Mouse (Mus musculus): Measurements from ENCODE around the gene Hdac6. TPM values are rescaled to one million over a fixed set of nuclear protein-coding genes. Genes with fewer than 3 reads are reported as not detected.

The Hdac6 gene
- polyA plus RNA-seq, 1 experiment from 2014 or later, result 21.4 TPM

- ATAC-seq (ENCODE audit: insufficient read depth, low FRiP score), result 0 out of 2 replicates have a peak, but pooled peaks have one; percentile 47
- no peak overlapping the region for H3K9ac ChIP-seq (ENCODE audit: low read length)
- no peaks in the 10 kb centered on the region for H3K27me3 ChIP-seq (ENCODE audit: control insufficient read depth, insufficient read depth, low read length)
- WGBS, result 65% methylated on average over 7 of the region's 9 CpGs
- no peaks in the 10 kb centered on the region for H3K4me1 ChIP-seq (ENCODE audit: control insufficient read depth, insufficient read depth, low read length)
- H3K27ac ChIP-seq (ENCODE audit: low read length), result no peak overlapping the region
- no peak overlapping the region for H3K4me3 ChIP-seq (replicated peaks; ENCODE audit: low read length)
- H3K9me3 ChIP-seq (replicated peaks; ENCODE audit: control insufficient read depth, low read length), result no peaks in the 10 kb centered on the region
- no peak overlapping the region for H3K4me2 ChIP-seq (ENCODE audit: low read depth, low read length)
- H3K36me3 ChIP-seq (ENCODE audit: control insufficient read depth, insufficient read depth, low read length), result no peaks in the 10 kb centered on the region
These were observed 20.0 kb upstream of the Hdac6 start for GRCm38 (mm10) chrX:7967596-7968201.

DNA sequence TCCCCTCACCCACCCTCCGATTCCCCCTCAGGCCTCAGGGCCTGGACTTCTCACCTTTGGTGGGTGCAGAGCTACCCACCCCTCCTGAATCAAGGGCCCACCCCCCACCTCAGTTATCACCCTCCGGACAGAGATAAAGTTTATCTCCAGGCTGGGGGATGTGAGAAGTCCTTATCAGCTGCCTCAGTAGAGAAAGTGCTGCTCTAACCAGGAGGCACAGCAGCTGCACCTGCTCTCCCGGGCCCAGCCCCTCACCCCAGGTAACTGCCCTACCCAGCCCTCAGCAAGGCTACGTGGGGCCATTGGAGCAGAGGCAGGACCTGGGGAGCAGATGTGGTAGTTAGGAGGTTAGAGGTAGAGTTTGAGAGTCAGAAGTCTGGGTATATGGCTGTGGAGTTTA, 18.5 kb upstream of the Hdac6 start:
- H3K9me3 ChIP-seq (replicated peaks; ENCODE audit: control insufficient read depth, low read length), result no peaks in the 10 kb centered on the region
- no peak for ATAC-seq (ENCODE audit: insufficient read depth, low FRiP score)
- whole genome bisulfite sequencing, result 51% methylated on average over 4 of the region's 4 CpGs
- H3K27ac ChIP-seq (ENCODE audit: low read length), result no peak overlapping the region
- no peak overlapping the region for H3K9ac ChIP-seq (ENCODE audit: low read length)
- no peak overlapping the region for H3K4me3 ChIP-seq (replicated peaks; ENCODE audit: low read length)
- H3K27me3 ChIP-seq (ENCODE audit: control insufficient read depth, insufficient read depth, low read length), result no peaks in the 10 kb centered on the region
- no peaks in the 10 kb centered on the region for H3K36me3 ChIP-seq (ENCODE audit: control insufficient read depth, insufficient read depth, low read length)
- no peaks in the 10 kb centered on the region for H3K4me1 ChIP-seq (ENCODE audit: control insufficient read depth, insufficient read depth, low read length)
- H3K4me2 ChIP-seq (ENCODE audit: low read depth, low read length), result no peak overlapping the region

DNA sequence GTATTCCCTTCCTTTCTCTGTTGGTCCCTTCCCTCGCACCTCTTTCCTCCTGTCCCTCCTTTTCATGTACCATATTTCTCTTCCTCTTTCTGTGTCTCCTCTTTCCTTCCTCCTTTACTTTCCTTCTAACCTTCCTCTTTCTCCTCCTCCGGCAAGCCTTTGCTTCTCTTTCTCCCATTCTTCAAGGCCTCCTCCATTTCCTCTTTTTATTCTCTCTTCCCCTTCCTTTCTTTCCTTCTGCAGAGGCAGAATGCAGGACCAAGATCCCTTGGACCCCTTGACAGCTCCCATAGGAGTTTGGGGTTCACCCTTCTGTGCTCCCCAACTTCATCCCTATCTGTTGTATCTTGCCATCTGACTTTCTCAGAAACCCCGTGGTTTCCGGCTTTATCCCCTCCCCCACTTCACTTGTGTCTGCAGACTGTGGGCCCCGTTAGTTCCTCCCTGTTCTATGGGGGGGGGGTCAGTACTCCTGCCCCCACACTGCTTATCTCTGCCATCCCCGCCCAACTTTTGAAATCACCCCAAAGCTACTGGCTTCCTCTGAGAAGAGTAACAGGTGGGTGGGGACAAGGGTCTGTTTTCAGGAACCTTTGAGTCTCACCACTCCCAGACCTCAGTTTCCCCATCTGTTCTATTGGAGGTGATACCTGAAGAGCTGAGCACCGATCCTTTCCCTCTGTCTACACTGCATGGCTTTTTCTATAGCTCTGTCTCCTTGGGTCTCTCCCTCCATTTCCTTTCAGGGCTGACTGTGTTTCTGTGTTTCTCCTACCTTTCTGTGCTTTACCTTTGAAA, 16.3 kb upstream of the Hdac6 start:
- Histone ChIP-seq H3K27me3 (ENCODE audit: control insufficient read depth, insufficient read depth, low read length) (no peaks in the 10 kb centered on the region), H3K4me2 (ENCODE audit: low read depth, low read length) (no peak overlapping the region), H3K9ac (ENCODE audit: low read length) (no peak overlapping the region), H3K4me1 (ENCODE audit: control insufficient read depth, insufficient read depth, low read length) (no peaks in the 10 kb centered on the region), H3K4me3 (replicated peaks; ENCODE audit: low read length) (no peak overlapping the region), H3K36me3 (ENCODE audit: control insufficient read depth, insufficient read depth, low read length) (no peaks in the 10 kb centered on the region), H3K27ac (ENCODE audit: low read length) (no peak overlapping the region), H3K9me3 (replicated peaks; ENCODE audit: control insufficient read depth, low read length) (no peaks in the 10 kb centered on the region)
- ATAC-seq (ENCODE audit: insufficient read depth, low FRiP score), result no peak
- 70% methylated on average over 7 of the region's 7 CpGs for WGBS

DNA sequence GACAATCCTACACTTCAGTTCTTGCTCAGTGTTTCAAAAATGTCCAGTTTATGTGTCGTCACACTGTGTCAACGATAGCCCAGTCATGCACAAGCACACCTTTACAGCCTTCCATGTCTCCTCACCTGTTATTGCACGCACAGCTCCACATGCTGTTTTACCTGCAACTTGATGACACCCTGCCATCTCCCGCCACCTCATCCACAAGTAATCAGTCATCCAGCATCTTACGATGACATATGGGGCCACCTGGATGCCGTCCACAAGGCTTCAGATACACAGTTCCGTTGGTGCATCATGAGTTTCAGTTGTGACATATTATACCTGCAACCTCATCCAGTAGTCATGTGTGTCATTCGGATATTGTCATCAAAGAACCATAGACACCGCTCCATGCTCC, 11.2 kb upstream of the Hdac6 start:
- 87% methylated on average over 9 of the region's 9 CpGs for WGBS
- no peak overlapping the region for H3K27ac ChIP-seq (ENCODE audit: low read length)
- H3K4me3 ChIP-seq (replicated peaks; ENCODE audit: low read length), result no peak overlapping the region
- no peak overlapping the region for H3K9ac ChIP-seq (ENCODE audit: low read length)
- H3K9me3 ChIP-seq (replicated peaks; ENCODE audit: control insufficient read depth, low read length), result no peaks in the 10 kb centered on the region
- H3K36me3 ChIP-seq (ENCODE audit: control insufficient read depth, insufficient read depth, low read length), result no peaks in the 10 kb centered on the region
- no peak for ATAC-seq (ENCODE audit: insufficient read depth, low FRiP score)
- H3K4me1 ChIP-seq (ENCODE audit: control insufficient read depth, insufficient read depth, low read length), result no peaks in the 10 kb centered on the region
- no peaks in the 10 kb centered on the region for H3K27me3 ChIP-seq (ENCODE audit: control insufficient read depth, insufficient read depth, low read length)
- H3K4me2 ChIP-seq (ENCODE audit: low read depth, low read length), result no peak overlapping the region

GRCm38 (mm10) chrX:7950091-7950490, 2.4 kb upstream of the Hdac6 start:
- Histone ChIP-seq H3K9ac (ENCODE audit: low read length) (no peak overlapping the region), H3K4me1 (ENCODE audit: control insufficient read depth, insufficient read depth, low read length) (no peaks in the 10 kb centered on the region), H3K27me3 (ENCODE audit: control insufficient read depth, insufficient read depth, low read length) (no peaks in the 10 kb centered on the region), H3K9me3 (replicated peaks; ENCODE audit: control insufficient read depth, low read length) (no peaks in the 10 kb centered on the region), H3K27ac (ENCODE audit: low read length) (no peak overlapping the region), H3K36me3 (ENCODE audit: control insufficient read depth, insufficient read depth, low read length) (no peaks in the 10 kb centered on the region), H3K4me3 (replicated peaks; ENCODE audit: low read length) (no peak overlapping the region), H3K4me2 (ENCODE audit: low read depth, low read length) (no peak overlapping the region)
- WGBS, result 90% methylated on average over 7 of the region's 7 CpGs
- ATAC-seq (ENCODE audit: insufficient read depth, low FRiP score), result no peak

DNA sequence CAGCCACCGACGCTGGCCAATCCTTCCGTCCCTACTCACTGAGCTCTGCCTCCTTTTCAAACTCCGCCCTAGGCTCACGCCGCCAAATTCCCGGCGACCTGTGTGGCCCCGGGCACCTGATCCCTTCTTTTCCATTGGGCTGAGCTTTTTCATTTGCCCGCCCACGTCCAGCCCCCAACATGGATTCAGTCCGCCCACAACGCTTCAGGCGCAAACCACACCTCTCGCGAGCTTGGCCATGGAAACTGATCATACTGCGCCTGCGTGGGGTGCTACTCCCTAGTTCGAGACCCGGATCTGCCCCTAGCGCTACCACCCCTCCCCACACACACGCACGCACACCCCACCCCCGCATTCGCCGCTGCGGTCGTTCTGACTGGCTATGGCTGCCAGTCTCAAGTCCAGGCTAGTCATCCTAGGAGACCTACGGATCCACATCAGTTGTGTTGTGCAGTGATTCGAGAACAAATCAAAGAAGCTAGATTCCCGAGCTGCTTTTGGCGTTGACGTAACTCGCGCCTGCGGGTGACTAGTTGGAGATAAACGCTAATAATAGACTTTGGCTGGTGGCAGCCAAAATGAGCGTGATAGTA, 307 bp upstream of the Hdac6 start:
- H3K4me1 ChIP-seq (ENCODE audit: control insufficient read depth, insufficient read depth, low read length), result no peaks in the 10 kb centered on the region
- no peaks in the 10 kb centered on the region for H3K36me3 ChIP-seq (ENCODE audit: control insufficient read depth, insufficient read depth, low read length)
- H3K27me3 ChIP-seq (ENCODE audit: control insufficient read depth, insufficient read depth, low read length), result no peaks in the 10 kb centered on the region
- H3K27ac ChIP-seq (ENCODE audit: low read length), result no peak overlapping the region; the same call in 1 of the 2 replicates
- H3K9me3 ChIP-seq (replicated peaks; ENCODE audit: control insufficient read depth, low read length), result no peaks in the 10 kb centered on the region
- ATAC-seq (ENCODE audit: insufficient read depth, low FRiP score), result peak; percentile 99
- WGBS, result 12% methylated on average over 38 of the region's 38 CpGs
- peak overlapping the region; percentile 56 for H3K4me3 ChIP-seq (replicated peaks; ENCODE audit: low read length)
- H3K4me2 ChIP-seq (ENCODE audit: low read depth, low read length), result peak overlapping the region; percentile 56
- peak overlapping the region; percentile 73 for H3K9ac ChIP-seq (ENCODE audit: low read length)

GRCm38 (mm10) chrX:7945618-7946017, 2.1 kb downstream of the Hdac6 start:
- Histone ChIP-seq H3K4me2 (ENCODE audit: low read depth, low read length) (no peak overlapping the region), H3K4me1 (ENCODE audit: control insufficient read depth, insufficient read depth, low read length) (no peaks in the 10 kb centered on the region), H3K9me3 (replicated peaks; ENCODE audit: control insufficient read depth, low read length) (no peaks in the 10 kb centered on the region), H3K9ac (ENCODE audit: low read length) (no peak overlapping the region), H3K4me3 (replicated peaks; ENCODE audit: low read length) (no peak overlapping the region), H3K36me3 (ENCODE audit: control insufficient read depth, insufficient read depth, low read length) (no peaks in the 10 kb centered on the region), H3K27me3 (ENCODE audit: control insufficient read depth, insufficient read depth, low read length) (no peaks in the 10 kb centered on the region), H3K27ac (ENCODE audit: low read length) (no peak overlapping the region)
- ATAC-seq (ENCODE audit: insufficient read depth, low FRiP score), result no peak
- WGBS, result 72% methylated on average over 8 of the region's 8 CpGs

- Histone ChIP-seq H3K9me3 (replicated peaks; ENCODE audit: control insufficient read depth, low read length) (no peaks in the 10 kb centered on the region), H3K27ac (ENCODE audit: low read length) (no peak overlapping the region), H3K36me3 (ENCODE audit: control insufficient read depth, insufficient read depth, low read length) (no peaks in the 10 kb centered on the region), H3K4me3 (replicated peaks; ENCODE audit: low read length) (no peak overlapping the region), H3K27me3 (ENCODE audit: control insufficient read depth, insufficient read depth, low read length) (no peaks in the 10 kb centered on the region), H3K4me1 (ENCODE audit: control insufficient read depth, insufficient read depth, low read length) (no peaks in the 10 kb centered on the region), H3K4me2 (ENCODE audit: low read depth, low read length) (no peak overlapping the region), H3K9ac (ENCODE audit: low read length) (no peak overlapping the region)
- no peak for ATAC-seq (ENCODE audit: insufficient read depth, low FRiP score)
- 93% methylated on average over 6 of the region's 6 CpGs for WGBS
These were observed 10.0 kb downstream of the Hdac6 start for GRCm38 (mm10) chrX:7937667-7938066.

DNA sequence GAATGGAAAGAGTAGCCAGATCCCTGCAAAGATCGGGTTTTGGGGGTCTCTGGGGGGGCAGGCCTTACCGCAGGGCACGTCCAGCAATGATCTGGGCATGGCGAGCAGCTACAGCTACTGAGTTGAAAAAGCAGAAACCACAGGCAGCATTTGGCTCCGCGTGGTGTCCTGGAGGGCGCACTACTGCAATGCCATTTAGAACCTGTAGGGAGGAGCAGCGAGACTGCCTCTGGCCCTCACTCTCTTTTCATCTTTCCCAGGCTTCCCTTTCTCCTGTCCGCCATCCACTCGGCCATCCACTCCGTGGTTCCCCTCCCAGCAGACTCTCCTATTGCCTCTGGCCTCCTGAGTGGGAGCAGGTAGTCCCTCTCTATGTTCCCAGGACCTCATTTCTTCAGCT, 10.8 kb downstream of the Hdac6 start:
- no peak overlapping the region for H3K4me2 ChIP-seq (ENCODE audit: low read depth, low read length)
- H3K9ac ChIP-seq (ENCODE audit: low read length), result no peak overlapping the region
- 44% methylated on average over 11 of the region's 11 CpGs for WGBS
- H3K27me3 ChIP-seq (ENCODE audit: control insufficient read depth, insufficient read depth, low read length), result no peaks in the 10 kb centered on the region
- no peaks in the 10 kb centered on the region for H3K9me3 ChIP-seq (replicated peaks; ENCODE audit: control insufficient read depth, low read length)
- ATAC-seq (ENCODE audit: insufficient read depth, low FRiP score), result no peak
- no peak overlapping the region for H3K4me3 ChIP-seq (replicated peaks; ENCODE audit: low read length)
- H3K36me3 ChIP-seq (ENCODE audit: control insufficient read depth, insufficient read depth, low read length), result no peaks in the 10 kb centered on the region
- H3K27ac ChIP-seq (ENCODE audit: low read length), result no peak overlapping the region
- no peaks in the 10 kb centered on the region for H3K4me1 ChIP-seq (ENCODE audit: control insufficient read depth, insufficient read depth, low read length)
